Mouse (Mus musculus) gastrocnemius, adult 2 months (tissue): Measurements from ENCODE around the gene Kcnk3. TPM values are rescaled to one million over a fixed set of nuclear protein-coding genes. Genes with fewer than 3 reads are reported as not detected.

Experiments used
- DNase-seq: peaks from one replicate; pipeline ENCODE4 v3.0.0; 2022
- H3K27ac ChIP-seq: fragments of 200-600 bp; 2 replicates; pipeline ENCODE4 v1.8.1; 2022; ENCODE audit warnings: mild to moderate bottlenecking
- H3K4me3 ChIP-seq: fragments of 200-600 bp; 2 replicates; pipeline ENCODE4 v1.8.1; 2022; ENCODE audit warnings: mild to moderate bottlenecking, moderate library complexity
- CTCF ChIP-seq: fragments of 200-600 bp; IDR thresholded peaks from 2 replicates; pipeline ENCODE4 v1.8.1; 2022; ENCODE audit warnings: antibody characterized with exemption, mild to moderate bottlenecking, moderate library complexity
- intact Hi-C: fragments of 180-260 bp; cut with DNase I; formaldehyde crosslinking; loops from one replicate; pipeline ENCODE4 v1.15.1; 2025
- total RNA-seq, 2 experiments: library from RNA; stranded (reverse); gene quantifications; 2 replicates each; pipeline ENCODE4 v1.2.3; 2021

Gene Kcnk3
- total RNA-seq, 2 experiments from 2014 or later = 0.26 to 0.33 TPM

DNA sequence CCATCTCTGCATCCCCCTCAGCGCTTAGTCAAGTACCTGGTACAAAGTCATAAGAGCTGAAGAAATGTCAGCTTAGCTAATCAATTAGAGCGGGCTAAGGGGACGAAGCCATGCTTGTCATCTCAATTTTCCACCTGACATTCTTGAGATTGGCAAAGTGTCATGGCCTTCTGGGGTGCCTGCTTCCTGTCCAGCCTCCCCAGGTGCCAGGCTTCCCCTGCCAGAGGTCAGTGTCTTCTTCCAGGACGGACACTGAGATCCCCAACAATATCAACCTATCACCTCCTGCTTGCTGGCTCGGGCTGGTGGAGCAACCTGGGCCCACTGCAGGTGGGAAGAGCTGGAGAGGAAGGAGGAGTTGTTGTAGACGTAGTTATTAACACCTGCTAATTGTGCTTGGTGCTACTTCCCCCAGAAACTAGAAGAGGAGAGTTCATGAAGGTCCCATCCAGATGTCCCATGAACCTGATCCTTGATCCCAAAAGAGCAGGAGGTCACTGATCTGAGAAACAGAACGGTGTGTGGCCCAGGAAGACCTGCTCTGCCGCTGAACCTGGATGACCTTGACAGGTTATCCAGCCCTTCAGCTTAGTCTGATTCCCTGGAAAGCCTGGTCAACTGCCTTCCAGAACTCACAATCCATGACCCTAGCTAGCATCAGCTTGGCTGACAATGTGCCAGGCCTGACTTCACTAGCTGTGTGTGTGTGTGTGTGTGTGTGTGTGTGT, 22.1 kb downstream of the Kcnk3 start:
- intact Hi-C loops = no loop called here
- Histone ChIP-seq H3K4me3 (no peak overlapping the region), H3K27ac (no peak overlapping the region)
- no peak for TF ChIP-seq CTCF
- DNase-seq = no peak

DNA sequence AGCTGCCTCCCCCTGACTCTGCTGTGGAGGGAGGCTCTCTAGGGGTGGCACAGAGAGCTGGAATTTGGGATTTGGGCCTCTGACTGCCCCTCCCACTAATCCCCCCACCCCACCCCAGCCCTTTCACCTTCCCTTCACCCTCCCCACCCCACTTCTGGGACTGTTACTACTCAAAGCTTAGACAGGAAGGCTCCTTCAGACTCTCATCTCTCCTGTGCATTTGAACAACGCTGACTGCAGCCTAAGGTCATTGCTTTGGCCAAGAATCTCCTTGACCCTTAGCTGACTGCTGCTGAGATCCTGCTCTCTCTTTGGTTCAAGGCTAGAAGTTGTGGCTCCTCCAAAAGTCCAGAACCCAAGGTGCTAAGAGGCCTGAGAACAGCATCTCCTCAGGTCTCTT, 23.1 kb downstream of the Kcnk3 start:
- no peak overlapping the region for H3K27ac ChIP-seq
- no peak for DNase-seq
- intact Hi-C loops = no loop called here
- H3K4me3 ChIP-seq = no peak overlapping the region
- TF ChIP-seq CTCF = no peak

DNA sequence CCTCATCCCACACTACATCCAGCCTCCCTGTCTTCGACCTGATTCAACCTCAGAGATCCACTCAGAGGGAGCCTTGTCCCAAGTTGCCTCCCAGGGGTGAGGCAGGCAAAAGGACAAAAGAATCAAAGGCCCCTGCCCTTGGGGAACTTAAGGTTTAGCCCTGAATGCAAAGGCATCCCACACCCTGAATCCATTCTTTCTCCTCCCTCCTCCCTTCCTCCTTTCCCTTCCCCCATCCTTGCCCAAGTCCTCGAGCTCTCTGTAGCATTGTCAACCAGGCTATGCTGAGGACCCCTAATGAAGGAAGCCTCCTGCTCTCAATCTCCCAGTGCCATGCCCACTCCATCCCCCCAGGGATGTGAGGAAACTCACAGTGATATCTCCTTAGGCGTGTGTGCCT, 23.7 kb downstream of the Kcnk3 start:
- no peak for TF ChIP-seq CTCF
- no peak overlapping the region for H3K27ac ChIP-seq
- no peak for DNase-seq
- intact Hi-C loops = no loop called here
- H3K4me3 ChIP-seq = no peak overlapping the region

DNA sequence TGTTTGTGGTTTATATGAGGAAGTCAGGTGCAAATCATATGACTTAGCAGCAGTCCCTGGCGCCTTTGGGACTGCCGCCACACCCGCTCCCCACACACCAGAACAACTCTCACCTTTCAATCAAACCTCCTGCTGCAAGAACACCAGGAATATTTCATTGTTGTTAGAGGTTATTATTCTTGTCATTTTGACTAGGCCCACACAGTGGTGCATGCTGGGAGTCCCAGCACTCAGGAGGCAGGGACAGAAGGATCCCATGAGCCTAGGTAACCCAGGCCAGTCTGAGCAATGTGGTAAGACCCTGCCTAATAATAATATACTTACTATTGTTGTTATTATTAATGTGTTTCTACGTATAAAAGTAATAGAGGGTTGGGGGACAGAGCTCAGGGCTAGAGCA, 24.6 kb downstream of the Kcnk3 start:
- no peak for DNase-seq
- intact Hi-C loops = no loop called here
- TF ChIP-seq CTCF = no peak
- Histone ChIP-seq H3K27ac (no peak overlapping the region), H3K4me3 (no peak overlapping the region)

DNA sequence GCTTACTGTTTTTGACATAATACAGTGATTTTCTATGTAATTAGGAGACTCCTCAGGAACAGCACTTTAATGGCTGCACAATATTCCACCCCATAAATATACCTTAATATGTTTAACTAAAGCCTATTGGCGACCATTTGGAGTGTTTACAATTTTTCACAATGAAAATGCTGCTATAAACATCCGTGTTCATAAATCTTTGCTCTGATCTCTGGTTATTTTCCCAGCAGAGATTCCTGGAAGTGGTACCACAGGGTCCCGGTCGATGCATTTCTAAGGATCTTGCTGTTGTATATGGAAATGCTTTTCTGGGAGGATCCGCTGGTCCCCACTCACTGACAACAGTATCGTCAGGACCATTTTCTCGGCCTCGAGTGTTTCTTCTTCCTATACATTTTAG, 25.3 kb downstream of the Kcnk3 start:
- intact Hi-C loops = no loop called here
- Histone ChIP-seq H3K4me3 (no peak overlapping the region), H3K27ac (no peak overlapping the region)
- DNase-seq = no peak
- TF ChIP-seq CTCF = no peak

DNA sequence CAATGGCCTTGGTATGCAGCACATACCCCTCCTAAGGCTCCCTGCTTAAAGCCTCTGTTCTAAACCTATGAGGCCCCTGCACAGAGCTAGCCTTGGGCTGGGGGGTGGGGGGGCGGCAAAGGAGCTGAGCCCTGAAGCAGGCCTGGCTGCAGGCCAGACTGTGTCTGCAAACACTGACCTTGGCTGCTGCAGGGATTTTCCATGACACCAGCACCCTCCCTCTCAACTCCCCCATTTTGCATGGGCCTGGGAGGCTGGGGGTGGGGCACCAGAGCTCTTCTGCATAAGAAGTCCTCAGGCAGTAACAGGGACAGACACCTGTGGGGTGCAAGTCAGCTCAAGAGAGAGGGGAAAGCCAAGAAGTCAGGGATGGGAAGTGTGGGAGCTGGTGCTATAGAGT, 26.3 kb downstream of the Kcnk3 start:
- Histone ChIP-seq H3K4me3 (no peak overlapping the region), H3K27ac (no peak overlapping the region)
- DNase-seq = peak; percentile 31
- no peak for TF ChIP-seq CTCF
- intact Hi-C loops = no loop called here

DNA sequence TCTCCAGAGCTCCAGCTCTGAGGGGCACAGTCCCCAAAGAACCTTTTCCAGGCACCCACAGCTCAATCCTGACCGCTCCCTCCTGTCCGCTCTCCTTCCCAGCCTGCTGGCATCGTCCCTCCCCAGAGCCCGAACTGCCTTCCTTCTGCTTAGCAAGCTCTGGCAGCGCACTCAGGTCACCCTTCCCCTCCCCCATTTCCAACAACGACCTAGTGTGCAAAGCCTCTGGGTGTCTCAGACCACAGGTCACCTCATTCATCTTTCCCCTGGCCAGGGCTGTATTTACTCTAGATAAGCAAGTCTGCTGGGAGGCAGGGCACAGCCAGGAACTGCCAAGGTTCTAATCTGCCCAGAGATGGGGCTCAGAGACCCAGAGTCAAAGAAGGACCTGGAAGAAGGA, 27.4 kb downstream of the Kcnk3 start:
- no peak for TF ChIP-seq CTCF
- Histone ChIP-seq H3K27ac (no peak overlapping the region), H3K4me3 (no peak overlapping the region)
- intact Hi-C loops = no loop called here
- no peak for DNase-seq

DNA sequence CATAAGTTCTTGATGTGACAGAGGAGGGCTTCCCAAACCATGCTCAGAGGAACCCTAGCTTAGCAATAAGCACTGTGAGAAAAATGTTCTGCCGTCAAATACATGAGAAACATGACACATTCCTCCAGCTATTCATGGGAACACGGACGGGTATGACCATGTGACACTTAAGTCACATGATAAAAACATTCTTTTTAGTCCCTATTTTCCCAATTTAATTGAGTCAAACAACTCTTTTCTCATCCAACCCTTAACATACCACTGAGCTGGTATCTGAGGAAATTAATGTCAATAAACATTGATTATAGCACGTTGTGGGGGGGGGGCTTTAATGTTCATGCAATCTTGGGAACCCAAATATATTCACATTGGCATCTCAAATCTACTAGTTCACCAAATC, 27.8 kb downstream of the Kcnk3 start:
- no peak overlapping the region for H3K4me3 ChIP-seq
- no peak for TF ChIP-seq CTCF
- intact Hi-C loops = no loop called here
- DNase-seq = no peak
- H3K27ac ChIP-seq = no peak overlapping the region

DNA sequence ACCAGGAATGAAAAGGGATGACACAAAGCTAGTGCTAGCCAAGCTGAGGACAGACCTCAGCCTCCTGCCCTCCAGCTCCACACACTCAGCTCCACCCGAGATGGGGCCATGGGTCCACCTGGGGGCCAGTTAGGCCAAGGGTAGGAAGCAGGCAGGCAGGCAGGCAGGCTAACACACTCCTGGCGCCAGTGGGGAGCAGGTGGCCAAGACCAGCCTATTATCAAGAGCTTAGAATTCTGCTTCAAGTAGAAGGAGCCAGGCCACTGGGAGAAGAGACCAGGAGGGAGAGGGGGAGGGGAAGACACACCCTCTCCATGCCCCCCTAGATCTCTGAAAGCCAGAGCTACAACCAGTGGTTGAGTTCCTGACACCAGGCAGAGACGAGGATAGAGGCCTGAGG, 28.7 kb downstream of the Kcnk3 start:
- no peak for DNase-seq
- TF ChIP-seq CTCF = no peak
- Histone ChIP-seq H3K4me3 (no peak overlapping the region), H3K27ac (no peak overlapping the region)
- intact Hi-C loops = no loop called here

DNA sequence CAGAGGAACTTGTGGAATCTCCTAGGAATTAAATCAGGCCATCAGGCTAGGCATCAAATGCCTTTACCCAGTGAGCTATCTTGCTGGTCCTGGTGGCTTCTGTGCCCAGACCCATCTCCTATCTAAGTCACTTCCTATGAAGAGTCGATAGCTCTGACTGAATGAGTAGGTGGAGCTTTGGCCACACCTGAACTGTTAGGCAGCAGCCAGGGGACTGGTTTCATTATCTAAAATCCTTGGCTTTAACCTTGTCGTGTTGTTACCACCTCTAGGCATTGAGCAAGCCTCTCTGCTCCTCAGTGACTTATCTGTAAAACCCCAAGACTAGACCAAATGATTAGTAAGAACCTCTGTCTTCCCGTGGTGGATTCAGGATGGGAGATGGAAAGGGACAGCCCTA, 29.4 kb downstream of the Kcnk3 start:
- no peak for TF ChIP-seq CTCF
- H3K4me3 ChIP-seq = no peak overlapping the region
- no peak for DNase-seq
- no peak overlapping the region for H3K27ac ChIP-seq
- intact Hi-C loops = no loop called here

DNA sequence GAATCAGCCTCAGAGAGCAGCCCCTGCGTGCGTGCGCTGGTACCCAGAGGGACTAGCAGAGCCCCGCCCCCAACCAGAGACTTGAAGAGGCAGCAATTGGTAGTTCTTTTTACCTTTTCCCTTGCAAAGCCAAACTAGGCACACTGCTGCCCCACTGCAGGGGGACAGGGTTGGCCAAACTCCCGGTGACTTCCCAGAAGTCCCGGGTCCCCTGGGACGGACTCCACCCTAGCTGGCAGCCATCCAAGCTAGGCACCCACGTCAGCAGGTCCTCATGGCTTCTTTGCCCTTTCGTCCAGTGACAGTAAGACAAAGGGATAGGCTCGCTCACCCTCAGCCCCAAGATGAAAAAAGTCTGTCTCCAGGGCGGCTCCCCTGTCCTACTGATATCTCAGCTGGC, 29.9 kb downstream of the Kcnk3 start:
- intact Hi-C loops = no loop called here
- no peak for TF ChIP-seq CTCF
- peak; percentile 31 for DNase-seq
- no peak overlapping the region for H3K4me3 ChIP-seq
- no peak overlapping the region for H3K27ac ChIP-seq

DNA sequence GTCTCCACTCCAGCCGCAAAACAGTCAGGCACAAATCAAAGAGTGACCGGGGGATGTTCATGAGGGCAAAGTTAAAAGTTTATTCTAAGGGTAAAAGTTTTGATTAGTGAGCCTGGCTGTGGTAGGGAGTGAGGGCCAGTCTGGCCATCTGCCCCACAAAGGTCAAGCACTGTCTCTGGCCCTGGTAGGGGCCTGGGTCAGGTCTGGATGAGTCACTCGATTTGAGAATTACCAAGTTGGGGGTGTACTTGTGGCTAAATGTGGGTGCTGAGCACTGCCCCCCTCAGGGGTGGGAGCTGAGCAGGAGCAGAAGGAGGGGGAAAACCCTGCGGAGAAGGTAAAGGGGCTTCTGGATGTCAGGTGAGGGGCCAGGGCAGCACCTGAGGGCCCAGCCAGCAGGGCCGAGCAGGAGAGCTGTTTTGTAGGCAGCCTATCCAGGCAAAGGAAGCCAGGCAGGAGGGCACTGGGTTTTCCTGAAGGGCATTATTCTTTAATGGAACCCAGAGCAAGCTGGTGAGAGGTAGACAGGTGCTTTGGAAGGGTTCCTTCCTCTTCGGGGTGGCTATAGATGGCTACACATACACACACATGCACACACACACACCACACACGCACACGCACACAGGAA, 30.5 kb downstream of the Kcnk3 start:
- intact Hi-C loops = no loop called here
- DNase-seq = no peak
- no peak overlapping the region for H3K27ac ChIP-seq
- no peak overlapping the region for H3K4me3 ChIP-seq
- TF ChIP-seq CTCF = no peak

DNA sequence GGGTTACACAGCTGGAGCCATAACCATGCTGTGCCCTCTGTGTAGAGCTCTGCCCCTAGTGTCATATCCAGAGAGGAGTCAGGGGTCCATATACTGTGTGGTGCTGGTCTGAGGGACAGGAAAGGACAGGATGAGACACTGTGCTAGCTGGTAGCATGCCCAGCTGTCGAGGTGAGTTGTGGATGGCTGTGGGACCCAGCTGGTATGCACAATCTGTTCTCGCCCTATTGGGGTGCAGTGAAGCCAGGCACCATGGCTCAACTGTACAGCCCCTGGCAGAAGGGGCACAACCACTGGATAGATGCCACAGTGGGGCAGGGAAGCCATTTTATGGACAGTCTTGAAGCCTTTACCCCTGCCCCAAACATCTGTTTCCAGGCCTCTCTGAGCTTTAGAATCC, 31.2 kb downstream of the Kcnk3 start:
- no peak for TF ChIP-seq CTCF
- intact Hi-C loops = no loop called here

DNA sequence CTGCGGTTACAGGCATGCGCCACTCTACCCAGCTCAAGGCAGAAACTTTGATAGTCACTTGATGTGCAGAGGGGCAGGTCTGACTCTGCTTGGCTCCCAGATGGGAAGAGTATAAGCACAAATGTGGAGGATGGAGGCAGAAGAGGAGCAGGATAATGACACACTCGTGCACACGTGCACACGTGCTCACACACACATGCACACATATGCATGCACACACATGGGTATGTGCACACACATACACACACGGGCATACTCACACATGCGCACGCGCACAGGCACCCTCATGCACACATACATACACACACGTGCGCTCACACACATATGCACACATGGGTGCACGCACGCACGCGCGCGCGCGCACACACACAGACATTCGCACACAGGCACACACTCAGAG, 32.6 kb downstream of the Kcnk3 start:
- H3K4me3 ChIP-seq = no peak overlapping the region
- TF ChIP-seq CTCF = no peak
- DNase-seq = no peak
- H3K27ac ChIP-seq = no peak overlapping the region
- intact Hi-C loops = no loop called here

More for the DNA sequence above, 31.2 kb downstream of the Kcnk3 start:
- Histone ChIP-seq H3K4me3 (no peak overlapping the region), H3K27ac (no peak overlapping the region)
- no peak for DNase-seq
